Mouse (Mus musculus) ES-CJ7 (cell line): ENCODE measurements around the gene Cfap44.

Experiments used
- DNase-seq: peaks from one replicate; pipeline ENCODE4 v3.0.0; 2011; ENCODE audit warnings: low read depth, low spot score

The Cfap44 gene

GRCm38 (mm10) chr16:44394577-44395243, at the start of gene Cfap44:
Gene Cfap44 (plus strand): TSS chr16:44394796.
- DNase-seq = peak; percentile 97

GRCm38 (mm10) chr16:44347071-44347901, 47.3 kb upstream of the Cfap44 start, which contains the start of gene Spice1:
Gene Spice1 (plus strand): TSS chr16:44347121.
- peak; percentile 92 for DNase-seq

GRCm38 (mm10) chr16:44349801-44350397, 44.7 kb upstream of the Cfap44 start:
- no peak for DNase-seq

DNA sequence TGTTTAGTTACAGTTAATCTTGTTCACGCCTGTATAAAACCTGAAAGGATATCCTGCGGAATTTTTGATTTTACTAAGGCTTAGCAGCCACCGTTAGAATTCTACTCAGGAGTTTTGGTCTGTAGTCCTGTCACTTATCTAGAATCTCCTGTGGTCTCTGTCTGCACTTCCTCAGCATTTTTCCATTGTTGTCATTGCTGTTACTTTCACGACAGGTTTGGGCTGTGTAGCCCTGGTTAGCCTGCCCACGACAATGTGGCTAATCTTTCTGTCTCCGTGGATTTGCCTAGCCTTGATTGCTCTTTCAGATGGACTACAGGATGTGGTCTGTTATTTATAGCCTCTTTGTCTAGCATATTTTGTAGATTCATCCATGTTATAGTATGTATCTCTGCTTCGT, 38.3 kb upstream of the Cfap44 start:
- no peak for DNase-seq

DNA sequence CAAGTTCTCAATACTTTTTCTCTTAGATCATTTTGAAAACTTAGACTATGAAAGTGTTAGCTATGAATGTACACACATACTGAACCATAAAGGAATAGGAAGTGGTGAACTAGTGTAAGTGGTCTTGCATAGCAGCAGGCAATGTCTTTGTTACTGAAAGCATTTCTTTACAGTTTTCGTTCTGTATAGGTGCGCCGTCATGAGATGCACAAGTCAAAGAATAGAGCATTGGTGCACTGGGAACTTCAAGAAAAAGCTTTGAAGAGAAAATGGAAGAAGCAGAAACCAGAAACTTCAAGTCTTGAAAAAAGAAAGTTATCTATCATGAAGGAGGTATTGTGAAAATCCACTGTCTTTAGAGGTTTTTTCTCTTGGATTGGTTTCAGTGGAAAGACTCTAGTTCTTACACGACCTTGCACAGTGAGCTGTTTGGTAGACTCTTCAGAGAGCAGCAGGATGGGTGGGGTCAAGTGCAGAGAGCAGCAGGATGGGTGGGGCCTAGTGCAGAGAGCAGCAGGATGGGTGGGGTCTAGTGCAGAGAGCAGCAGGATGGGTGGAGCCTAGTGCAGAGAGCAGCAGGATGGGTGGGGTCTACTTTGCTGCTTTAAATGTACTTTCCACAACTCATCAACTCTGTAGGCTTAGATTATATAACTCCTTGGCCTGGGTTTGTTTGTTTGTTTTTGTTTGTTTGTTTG, 36.9 kb upstream of the Cfap44 start:
- DNase-seq = peak; percentile 93

DNA sequence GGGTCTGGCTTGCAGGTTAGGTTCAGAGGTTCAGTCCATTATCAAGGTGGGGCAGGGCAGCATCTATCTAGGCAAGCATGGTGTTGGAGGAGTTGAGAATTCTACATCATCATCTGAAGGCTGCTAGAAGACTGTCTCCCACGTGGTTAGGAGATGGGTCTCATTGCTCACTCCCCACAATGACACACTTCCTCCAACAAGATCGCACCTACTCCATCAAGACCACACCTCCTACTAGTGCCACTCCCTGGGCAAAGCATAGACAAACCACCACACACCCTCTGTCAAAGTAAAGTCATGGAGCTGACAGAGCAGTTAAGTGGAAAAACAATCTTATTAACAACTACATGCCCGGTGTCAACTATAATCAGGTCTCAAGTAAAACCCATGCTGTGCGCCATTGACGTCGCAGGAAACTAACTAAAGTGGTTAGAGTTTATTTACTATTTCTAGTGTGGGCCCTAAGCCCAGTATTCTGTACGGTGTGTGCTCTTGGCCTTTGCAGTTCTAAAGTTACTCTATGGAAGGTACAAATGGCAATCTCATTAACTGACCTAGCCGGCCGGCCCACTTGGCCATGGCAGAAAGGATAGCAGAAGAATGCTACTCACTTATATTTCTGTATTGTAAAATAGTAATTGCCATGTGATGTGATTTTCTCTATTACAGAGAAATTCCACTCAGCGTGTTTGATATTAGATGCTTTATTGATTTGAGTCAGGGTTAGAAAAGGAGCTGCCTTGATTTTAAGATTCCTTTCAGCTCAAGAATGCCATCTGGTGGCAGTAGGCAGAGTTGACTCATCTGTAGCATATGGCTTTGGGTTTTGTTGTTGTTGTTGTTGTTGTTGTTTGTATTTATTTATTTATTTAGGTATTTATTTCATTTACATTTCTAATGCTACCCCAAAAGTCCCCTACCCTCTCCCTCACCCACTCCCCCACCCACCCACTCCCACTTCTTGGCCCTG, 32.4 kb upstream of the Cfap44 start:
- DNase-seq = peak; percentile 20

DNA sequence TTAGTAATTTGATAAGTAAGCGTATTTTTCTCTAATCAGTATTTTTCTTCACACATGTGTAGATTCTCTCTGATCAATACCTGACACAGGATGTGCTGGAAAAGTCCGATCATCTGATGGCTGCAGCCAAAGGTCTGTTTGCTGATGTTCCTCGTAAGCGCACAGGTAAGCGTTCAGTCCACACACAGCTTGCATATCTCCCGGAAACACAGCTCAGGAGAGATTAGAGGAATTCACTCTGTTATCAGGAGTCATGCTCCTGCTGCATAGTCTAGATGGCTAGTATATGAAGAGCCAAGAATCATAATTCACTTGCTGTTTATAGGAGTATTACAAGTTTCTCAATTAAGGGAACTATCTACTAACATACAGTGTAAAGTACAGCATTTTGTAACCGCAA, 29.1 kb upstream of the Cfap44 start:
- no peak for DNase-seq

GRCm38 (mm10) chr16:44375459-44375858, 19.1 kb upstream of the Cfap44 start:
- no peak for DNase-seq

DNA sequence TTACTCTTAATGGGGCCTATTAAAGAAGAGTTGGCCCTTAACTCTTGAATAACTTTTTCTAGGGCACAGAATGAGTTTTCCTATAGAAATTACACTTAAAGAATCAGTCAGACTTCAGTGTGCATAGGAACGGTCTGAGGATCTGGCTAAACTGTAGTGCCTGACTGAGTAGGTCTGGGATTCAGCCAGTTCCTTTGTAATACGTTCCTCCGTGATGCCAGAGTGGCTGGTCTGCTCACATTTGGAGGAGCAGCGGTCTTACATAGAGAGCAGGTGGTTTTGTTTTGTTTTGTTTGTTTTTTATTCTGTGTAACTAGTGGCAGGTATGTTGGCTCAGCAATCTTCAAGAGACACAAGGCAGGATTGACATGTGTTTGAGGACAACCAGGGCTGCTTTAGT, 14.6 kb upstream of the Cfap44 start:
- DNase-seq = no peak

- DNase-seq = no peak
Measured at GRCm38 (mm10) chr16:44381578-44381977, 13.0 kb upstream of the Cfap44 start.

GRCm38 (mm10) chr16:44383549-44383948, 11.0 kb upstream of the Cfap44 start:
- DNase-seq = peak; percentile 56

DNA sequence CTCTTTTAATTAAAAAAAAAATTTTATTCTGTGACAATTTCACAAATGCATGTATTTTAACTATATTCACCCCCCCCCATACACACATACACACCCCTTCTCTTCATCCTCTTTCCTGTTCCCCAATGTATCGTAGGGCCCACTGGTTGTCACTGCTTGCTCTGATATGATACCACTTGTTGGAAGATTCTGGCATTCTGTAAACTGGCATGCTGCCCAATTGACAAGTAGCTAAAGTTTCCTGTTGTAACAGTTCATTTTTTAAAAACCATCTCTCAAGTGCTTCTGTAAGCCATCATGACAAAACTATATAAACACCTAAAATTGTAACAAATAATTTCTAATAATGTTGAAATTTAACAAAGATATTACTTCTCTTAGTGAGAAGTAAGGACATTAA, 10.3 kb upstream of the Cfap44 start:
- DNase-seq = no peak

DNA sequence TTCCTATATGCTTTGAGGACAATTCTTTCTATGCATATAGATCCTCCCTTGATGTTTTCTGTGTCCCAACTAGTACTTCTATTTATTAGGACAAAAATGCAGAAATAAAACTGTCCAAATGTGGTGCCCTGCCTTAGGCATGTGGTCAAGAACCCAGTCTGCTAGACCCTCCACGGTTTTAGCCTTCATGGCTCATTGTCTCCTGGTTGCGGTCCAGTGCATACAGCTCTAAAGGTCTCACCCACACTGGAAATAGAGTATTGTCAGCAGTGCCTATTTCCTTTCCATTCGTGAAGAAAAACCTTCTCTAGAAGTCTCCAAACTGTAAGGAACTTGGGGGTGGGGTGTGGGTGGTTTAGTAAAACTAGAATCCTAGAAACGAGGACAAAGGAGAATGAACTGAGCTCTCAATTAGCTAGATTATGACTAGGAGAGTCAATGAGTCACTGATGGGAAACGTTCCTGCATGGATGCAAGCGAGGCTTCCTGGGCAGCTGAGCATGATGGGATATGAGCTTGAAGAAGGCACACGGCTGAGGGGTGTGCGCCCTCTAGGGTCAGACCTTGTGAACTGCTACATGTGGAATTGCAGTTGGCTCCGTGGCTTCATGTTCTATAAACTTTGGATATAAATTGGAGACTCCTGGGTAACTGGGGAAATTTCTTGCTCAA, 2.6 kb upstream of the Cfap44 start:
- DNase-seq = peak; percentile 87

- no peak for DNase-seq
Measured at GRCm38 (mm10) chr16:44404933-44405332, 10.3 kb downstream of the Cfap44 start.

- DNase-seq = no peak
Measured at GRCm38 (mm10) chr16:44407211-44407610, 12.6 kb downstream of the Cfap44 start.

DNA sequence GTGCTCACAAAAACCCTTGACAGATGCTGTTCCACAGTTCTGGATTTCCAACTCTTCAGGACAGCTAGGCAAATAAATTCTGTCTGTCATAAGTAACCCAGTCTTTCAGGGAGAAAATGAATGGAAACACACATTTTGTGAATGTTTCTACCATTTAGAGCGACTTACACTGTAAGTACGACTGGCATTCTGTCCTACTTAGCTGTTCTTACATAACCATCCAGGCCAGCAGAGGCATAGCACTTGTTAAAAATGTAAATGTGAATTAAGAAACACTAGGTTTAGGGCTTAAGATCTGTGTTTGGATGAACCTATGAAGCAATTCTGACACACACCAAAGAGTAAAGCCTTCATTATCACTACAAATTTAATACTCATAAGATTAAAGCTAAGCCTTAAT, 13.7 kb downstream of the Cfap44 start:
- DNase-seq = no peak

DNA sequence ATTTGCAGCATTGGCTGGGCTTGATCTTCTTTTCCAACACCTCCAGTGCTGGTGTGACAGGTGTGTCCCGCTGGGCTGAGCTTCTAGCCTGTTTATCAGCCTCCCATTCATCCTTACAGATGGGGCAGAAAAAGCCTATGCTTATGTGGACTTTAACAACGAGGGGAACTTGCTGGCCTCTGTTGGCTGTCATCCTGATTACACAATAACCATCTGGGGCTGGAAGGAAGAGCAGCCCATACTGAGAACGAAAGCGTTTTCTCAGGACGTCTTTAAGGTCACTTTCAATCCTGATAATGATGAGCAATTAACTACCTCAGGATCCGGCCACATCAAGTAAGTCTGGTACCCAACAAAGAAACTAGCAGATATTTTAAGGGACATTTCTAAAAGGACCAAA, 15.6 kb downstream of the Cfap44 start:
- no peak for DNase-seq

DNA sequence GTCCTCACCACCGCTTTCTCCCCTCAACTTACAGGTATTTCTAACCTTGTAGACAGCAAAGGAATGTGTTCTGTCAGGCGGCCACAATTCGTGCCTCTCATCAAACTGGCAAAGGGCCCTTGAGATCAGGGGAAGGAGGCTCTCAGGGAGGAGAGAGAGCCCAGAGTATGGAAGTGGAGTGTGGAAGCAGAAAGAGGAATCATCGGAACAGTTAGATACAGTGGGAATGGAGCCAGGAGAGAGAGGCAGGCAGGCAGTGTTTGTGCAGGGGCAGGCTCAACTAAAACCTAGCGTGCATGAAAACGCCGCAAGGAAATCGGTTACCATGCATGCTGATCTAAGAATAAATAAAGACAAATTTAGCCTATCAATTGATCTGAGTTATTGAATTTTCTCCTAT, 23.0 kb downstream of the Cfap44 start:
- no peak for DNase-seq

DNA sequence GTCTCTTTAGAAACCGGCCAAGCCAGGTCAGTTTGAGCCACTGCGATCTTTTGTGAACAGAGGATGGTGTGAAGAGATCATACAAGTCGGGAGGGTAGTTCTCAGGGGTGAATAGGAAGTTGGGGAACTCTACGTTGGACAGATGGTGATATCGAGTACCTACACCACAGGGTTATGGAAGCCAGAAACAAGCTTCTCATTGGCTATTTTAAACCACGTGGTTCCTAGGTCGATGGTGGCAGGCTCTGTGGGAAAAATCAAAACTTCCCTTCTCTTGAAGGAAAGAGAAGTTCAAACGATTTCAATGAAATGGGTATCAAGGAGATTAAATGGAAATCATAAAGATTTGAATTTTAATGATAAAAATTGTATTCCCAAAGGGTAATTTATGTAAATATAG, 27.1 kb downstream of the Cfap44 start:
- DNase-seq = no peak

- DNase-seq = no peak
Measured at GRCm38 (mm10) chr16:44423499-44423898, 28.9 kb downstream of the Cfap44 start.
